Comparison of ENCODE assay signal across 8 mouse cellular contexts in genomic region chr9:122027914-122028745, GRCm38 (mm10). TPM values are rescaled to one million over a fixed set of nuclear protein-coding genes. Genes with fewer than 3 reads are reported as not detected.
DNase-seq lines count a peak whose midpoint lies in the region; ATAC-seq and TF ChIP-seq lines count a peak whose summit lies in the region.

No protein-coding gene starts in this region.

- no peak overlapping the region for H3K4me3 ChIP-seq in liver, adult 2 months (ENCODE audit: insufficient read depth, low read depth, low read length)
- no peak overlapping the region for H3K4me3 ChIP-seq in intestine, postnatal 0 days (ENCODE audit: low read depth, low read length)
- no peak overlapping the region for H3K4me3 ChIP-seq in lung, embryonic 15.5 days
- H3K4me3 ChIP-seq in forebrain, embryonic 14.5 days (ENCODE audit: low read depth, low read length) = no peak overlapping the region

- TF ChIP-seq POLR2A in liver, adult 2 months (IDR thresholded peaks at IDR 0.05; ENCODE audit: extremely low read depth, insufficient read depth, low read length) = no peak

- peaks cover 34% of the 10 kb centered on the region for H3K4me1 ChIP-seq in liver, adult 2 months (ENCODE audit: control insufficient read depth, insufficient read depth, low read length)
- 0 out of 2 replicates have a peak, but pooled peaks cover 3% of the 10 kb centered on the region for H3K4me1 ChIP-seq in intestine, postnatal 0 days (replicated peaks; ENCODE audit: control insufficient read depth, insufficient read depth, low read length)
- H3K4me1 ChIP-seq in lung, embryonic 15.5 days = peaks cover 25% of the 10 kb centered on the region
- no peaks in the 10 kb centered on the region for H3K4me1 ChIP-seq in forebrain, embryonic 14.5 days (ENCODE audit: control insufficient read depth, insufficient read depth, low read length)

- H3K79me2 ChIP-seq in liver, adult 2 months (ENCODE audit: control insufficient read depth, insufficient read depth, low read length) = no peaks in the 10 kb centered on the region

- no peaks in the 10 kb centered on the region for H3K36me3 ChIP-seq in liver, adult 2 months (ENCODE audit: control insufficient read depth, insufficient read depth, low read length)
- H3K36me3 ChIP-seq in intestine, postnatal 0 days (ENCODE audit: control insufficient read depth, insufficient read depth) = no peaks in the 10 kb centered on the region
- H3K36me3 ChIP-seq in lung, embryonic 15.5 days = no peaks in the 10 kb centered on the region
- no peaks in the 10 kb centered on the region for H3K36me3 ChIP-seq in forebrain, embryonic 14.5 days (ENCODE audit: control insufficient read depth, insufficient read depth, low read length)

- DNase-seq in liver, adult 2 months (ENCODE audit: extremely low read depth, low read depth, low spot score) = peak; percentile 42
- no peak for DNase-seq in liver
- DNase-seq in gastrocnemius, postnatal 10 days = peak; percentile 33
- no peak for DNase-seq in frontal cortex, postnatal 10 days (ENCODE audit: low spot score in 2 of 2)
- DNase-seq in spleen, adult 18-20 months = no peak
- DNase-seq in forebrain, embryonic 14.5 days (ENCODE audit: low spot score) = no peak

- H3K27ac ChIP-seq in liver, adult 2 months (replicated peaks; ENCODE audit: insufficient read depth, low read depth, low read length) = peak overlapping the region; percentile 73
- peak overlapping the region; percentile 54 for H3K27ac ChIP-seq in intestine, postnatal 0 days (ENCODE audit: low read depth, low read length)
- H3K27ac ChIP-seq in lung, embryonic 15.5 days = peak overlapping the region; percentile 85
- H3K27ac ChIP-seq in forebrain, embryonic 14.5 days (ENCODE audit: low read depth, low read length) = no peak overlapping the region

- no peak overlapping the region for H3K9ac ChIP-seq in liver, adult 2 months (ENCODE audit: low read depth, low read length)
- H3K9ac ChIP-seq in intestine, postnatal 0 days (ENCODE audit: low read depth, low read length) = no peak overlapping the region
- H3K9ac ChIP-seq in lung, embryonic 15.5 days = no peak overlapping the region
- H3K9ac ChIP-seq in forebrain, embryonic 14.5 days (ENCODE audit: low read length) = no peak overlapping the region

- no peaks in the 10 kb centered on the region for H3K9me3 ChIP-seq in intestine, postnatal 0 days (ENCODE audit: control insufficient read depth)
- H3K9me3 ChIP-seq in lung, embryonic 15.5 days = no peaks in the 10 kb centered on the region
- no peaks in the 10 kb centered on the region for H3K9me3 ChIP-seq in forebrain, embryonic 14.5 days (replicated peaks; ENCODE audit: control insufficient read depth, low read length)

- no peak for TF ChIP-seq CTCF in liver, adult 2 months (IDR thresholded peaks at IDR 0.05; ENCODE audit: low read depth, low read length)
- no peak for TF ChIP-seq CTCF in intestine, postnatal 0 days (IDR thresholded peaks at IDR 0.05; ENCODE audit: low read depth)

- WGBS in liver, adult 2 months = 74% methylated on average over 11 of the region's 11 CpGs
- 56% methylated on average over 11 of the region's 11 CpGs for WGBS in intestine, postnatal 0 days
- WGBS in lung, embryonic 15.5 days = 54% methylated on average over 11 of the region's 11 CpGs
- 84% methylated on average over 11 of the region's 11 CpGs for WGBS in forebrain, embryonic 14.5 days

- H3K4me2 ChIP-seq in intestine, postnatal 0 days (replicated peaks; ENCODE audit: low read depth) = no peak overlapping the region
- H3K4me2 ChIP-seq in lung, embryonic 15.5 days = no peak overlapping the region
- H3K4me2 ChIP-seq in forebrain, embryonic 14.5 days (ENCODE audit: low read length) = no peak overlapping the region

- no peak for ATAC-seq in intestine, postnatal 0 days
- ATAC-seq in lung, embryonic 15.5 days (ENCODE audit: borderline replicate concordance, extremely low read depth, low FRiP score, low TSS enrichment) = peak; percentile 38; the same call in 1 of the 2 replicates
- no peak for ATAC-seq in forebrain, embryonic 14.5 days

- H3K27me3 ChIP-seq in liver, adult 2 months (ENCODE audit: control insufficient read depth, insufficient read depth, low read length) = no peaks in the 10 kb centered on the region
- no peaks in the 10 kb centered on the region for H3K27me3 ChIP-seq in intestine, postnatal 0 days (replicated peaks; ENCODE audit: control insufficient read depth, insufficient read depth, low read length)
- no peaks in the 10 kb centered on the region for H3K27me3 ChIP-seq in lung, embryonic 15.5 days
- no peaks in the 10 kb centered on the region for H3K27me3 ChIP-seq in forebrain, embryonic 14.5 days (replicated peaks; ENCODE audit: control insufficient read depth, insufficient read depth, low read length)

RNA-seq across cellular contexts. Expression of gene Pomgnt2, which starts 31.2 kb away (rescaled TPM):
- 1.7 TPM in 2 replicates for total RNA-seq in liver, adult 2 months (2014; rRNA removed)
- 3.8 and 5.3 TPM in 2 replicates for polyA plus RNA-seq in liver, adult 2 months (2012; rRNA removed)
- 1 to 10 TPM; 6.5 to 7.0 TPM for total RNA-seq in gastrocnemius, postnatal 10 days (2021)
- polyA plus RNA-seq in intestine, postnatal 0 days (2015; fragmentation: Nextera tagmentation; extraction: Ambion mirVana) = 5.7 and 7.3 TPM in 2 replicates
- 13.0 and 13.5 TPM in 2 replicates for polyA plus RNA-seq in lung, embryonic 15.5 days (2015; fragmentation: Nextera tagmentation; extraction: Ambion mirVana)
- 16.1 and 22.0 TPM in 2 replicates for polyA plus RNA-seq in forebrain, embryonic 14.5 days (2014; fragmentation: Nextera tagmentation; extraction: Ambion mirVana)

Comparison
In these comparisons a context has a peak if more than half of its experiments do, and no peak if none do; other contexts are left out.
1. DNase-seq: peak in liver, adult 2 months (single experiment) and gastrocnemius, postnatal 10 days (single experiment); none in liver (single experiment), frontal cortex, postnatal 10 days (0 of 2), spleen, adult 18-20 months (0 of 2) and forebrain, embryonic 14.5 days (single experiment).